Mouse (Mus musculus) mesoderm, embryonic 11.5 days (tissue): ENCODE measurements at regions not wholly inside any gene's neighbourhood (a gene's known extent, or its start where the extent isn't known, plus 50 kb on each side); places are given as distances from the start of the nearest gene placed in this dataset.

Source experiments
- DNase-seq: peaks from one replicate; pipeline ENCODE4 v3.0.0-alpha.2; 2012; ENCODE audit warnings: low read depth, low spot score

GRCm38 (mm10) chr17:92159325-92159724, 1039.5 kb upstream of the Adcyap1 start:
- DNase-seq = no peak

GRCm38 (mm10) chr17:92185740-92186139, 1013.1 kb upstream of the Adcyap1 start:
- DNase-seq = no peak

GRCm38 (mm10) chr17:92210730-92211129, 988.1 kb upstream of the Adcyap1 start:
- peak; percentile 48 for DNase-seq

GRCm38 (mm10) chr17:92216464-92216863, 982.4 kb upstream of the Adcyap1 start:
- DNase-seq = no peak
